ENCODE assay signal across 9 mouse cellular contexts in the genomic region with DNA sequence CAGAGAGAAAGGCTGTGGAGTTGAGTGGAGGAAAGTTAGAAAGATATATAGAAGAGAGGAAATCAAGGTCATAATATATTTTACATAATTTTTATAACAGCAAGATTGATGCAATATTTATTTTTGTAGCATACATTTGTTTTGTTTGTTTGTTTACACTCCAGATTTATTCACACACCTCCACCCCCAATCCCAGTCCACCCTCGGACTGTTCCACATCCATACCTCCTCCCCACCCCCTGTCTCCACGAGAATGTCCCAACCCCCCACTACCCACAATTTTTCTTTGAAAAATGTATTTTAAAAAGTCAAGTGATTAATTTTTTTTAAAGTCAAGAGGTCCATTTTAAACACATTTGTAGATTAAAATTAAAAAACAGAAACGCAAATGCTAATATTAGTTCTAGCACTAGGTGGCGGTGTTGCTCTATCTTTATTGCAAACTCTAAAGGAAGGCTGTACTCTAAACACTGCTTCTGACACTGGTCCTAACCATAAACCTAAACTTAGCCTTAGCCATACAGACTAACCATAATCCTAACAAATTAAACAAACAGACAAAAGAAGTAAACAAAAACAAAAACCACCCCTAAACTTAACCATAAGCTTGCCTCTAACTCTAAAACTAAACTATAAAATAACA.
DNase-seq lines count a peak whose midpoint lies in the region; ATAC-seq lines count a peak whose summit lies in the region.
"Had no signal": no experiment of that assay in that cellular context is flagged by ENCODE, and none has a peak within 500 bp of the region (broad histone marks: within the 10 kb centered on the region; RNA-seq: fewer than 3 reads in every experiment).

No protein-coding gene starts in this region.

- H3K27ac ChIP-seq in midbrain, embryonic 14.5 days (replicated peaks; ENCODE audit: low read depth, low read length) = no peak overlapping the region

- no peak overlapping the region for H3K4me3 ChIP-seq in midbrain, embryonic 14.5 days (replicated peaks; ENCODE audit: low read depth, low read length)

- no peak overlapping the region for H3K4me2 ChIP-seq in midbrain, embryonic 14.5 days (ENCODE audit: low read length)

- peak; percentile 67; the same call in 1 of the 2 replicates for ATAC-seq in midbrain, embryonic 14.5 days (ENCODE audit: low FRiP score, low TSS enrichment)
- no peak for ATAC-seq in erythroid progenitor cell, adult 5-6 weeks (replicated peaks; ENCODE audit: low FRiP score, poor library complexity, severe bottlenecking)

- peak; percentile 32 for DNase-seq in cerebellum, adult 8-10 months
- no peak for DNase-seq in cerebellum, adult 11-12 months
- peak; percentile 9 for DNase-seq in right cerebral cortex, adult 18-20 months
- no peak for DNase-seq in right cerebral cortex, postnatal 36 days (ENCODE audit: low spot score in 2 of 2)
- peak; percentile 7 for DNase-seq in fibroblast of lung, adult 2 months (ENCODE audit: low read depth)
- DNase-seq in kidney, postnatal 36 days = peak; percentile 19 to 49
- peak; percentile 88 for DNase-seq in midbrain, embryonic 14.5 days

- no peaks in the 10 kb centered on the region for H3K9me3 ChIP-seq in midbrain, embryonic 14.5 days (ENCODE audit: control insufficient read depth, low read length)
- H3K9me3 ChIP-seq: G1E had no signal

- 22% methylated on average over 4 of the region's 4 CpGs for WGBS in midbrain, embryonic 14.5 days

- no peaks in the 10 kb centered on the region for H3K36me3 ChIP-seq in midbrain, embryonic 14.5 days (ENCODE audit: control insufficient read depth, insufficient read depth, low read length)
- H3K36me3 ChIP-seq: G1E had no signal

- H3K4me1 ChIP-seq in midbrain, embryonic 14.5 days (ENCODE audit: control insufficient read depth, insufficient read depth, low read length) = no peaks in the 10 kb centered on the region

- H3K27me3 ChIP-seq in midbrain, embryonic 14.5 days (ENCODE audit: control insufficient read depth, insufficient read depth, low read length) = peaks cover 5% of the 10 kb centered on the region; the same call in 1 of the 2 replicates

- H3K9ac ChIP-seq in midbrain, embryonic 14.5 days (replicated peaks; ENCODE audit: low read length) = no peak overlapping the region

Comparison
In these comparisons a context has a peak if more than half of its experiments do, and no peak if none do; other contexts are left out.
1. DNase-seq: peak in cerebellum, adult 8-10 months (single experiment), right cerebral cortex, adult 18-20 months (single experiment), fibroblast of lung, adult 2 months (single experiment), kidney, postnatal 36 days (2 of 2) and midbrain, embryonic 14.5 days (single experiment); none in cerebellum, adult 11-12 months (single experiment) and right cerebral cortex, postnatal 36 days (0 of 2).